Mouse (Mus musculus) adrenal gland, postnatal 36 days (tissue): ENCODE results near the gene Vmn1r9. TPM values are rescaled to one million over a fixed set of nuclear protein-coding genes. Genes with fewer than 3 reads are reported as not detected.
"Not testable (repeated sequence)": the region's sequence is repeated elsewhere in the genome, so short reads cannot be mapped to it uniquely, and the experiment has no call there.

ENCODE experiments used
- DNase-seq, 2 experiments: peaks; one replicate each; pipeline ENCODE4 v3.0.0; 2021; ENCODE audit warnings: mixed read lengths in 1 of 2
- long read RNA-seq, 2 experiments: library from polyadenylated mRNA; stranded (forward); transcript quantifications; one replicate each; pipeline ENCODE4 v2.0.0; 2021; ENCODE audit warnings: borderline sequencing depth in 2 of 2
- total RNA-seq, 2 experiments: library from RNA; stranded (reverse); gene quantifications; 2 replicates each; pipeline ENCODE4 v1.2.3; 2021

Gene Vmn1r9
- total RNA-seq, result not detected
- long read RNA-seq, experiment 1, result 0 reads
- long read RNA-seq, experiment 2, result 0 reads

DNA sequence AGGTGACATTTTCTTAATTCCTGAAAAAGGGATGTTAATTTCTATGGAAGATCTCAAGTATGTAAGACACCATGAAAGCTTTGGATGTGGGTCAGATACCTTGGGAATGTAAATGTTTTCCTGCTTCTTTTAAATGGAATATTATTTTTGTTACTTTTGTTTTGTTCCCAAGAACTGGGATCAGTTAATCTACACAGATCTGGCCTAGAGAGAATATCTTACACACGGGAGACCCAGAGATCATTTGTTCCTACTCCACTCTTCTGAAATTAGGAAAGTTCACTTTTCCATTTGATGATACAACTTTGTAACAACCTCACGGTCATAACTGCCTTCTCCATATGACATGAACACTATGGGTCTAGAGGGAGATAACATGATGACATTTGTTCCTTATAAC is at the start of gene Vmn1r9:
Gene Vmn1r9, plus strand, starts transcription at position 301 of the 400 bp plus-strand sequence.
- no peak for DNase-seq

DNA sequence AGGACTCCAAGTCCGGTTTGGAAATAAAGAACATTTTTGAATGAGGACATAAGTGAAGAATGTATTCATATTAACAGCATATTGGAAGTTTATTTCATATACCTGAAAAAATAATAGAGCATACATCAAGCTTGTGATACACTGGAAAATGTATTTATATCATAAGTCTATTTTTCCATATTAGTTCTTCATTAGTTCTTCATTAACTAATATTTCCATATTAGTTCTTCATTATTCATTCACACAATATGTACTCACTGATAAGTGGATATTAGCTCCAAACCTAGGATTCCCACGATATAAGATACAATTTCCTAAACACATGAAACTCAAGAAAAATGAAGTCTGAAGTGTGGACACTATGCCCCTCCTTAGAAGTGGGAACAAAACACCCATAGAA is 41.4 kb upstream of the Vmn1r9 start, which contains the start of gene Vmn1r7:
Gene Vmn1r7, minus strand, starts transcription at position 101 of the 400 bp plus-strand sequence.
- not testable (repeated sequence) for DNase-seq

DNA sequence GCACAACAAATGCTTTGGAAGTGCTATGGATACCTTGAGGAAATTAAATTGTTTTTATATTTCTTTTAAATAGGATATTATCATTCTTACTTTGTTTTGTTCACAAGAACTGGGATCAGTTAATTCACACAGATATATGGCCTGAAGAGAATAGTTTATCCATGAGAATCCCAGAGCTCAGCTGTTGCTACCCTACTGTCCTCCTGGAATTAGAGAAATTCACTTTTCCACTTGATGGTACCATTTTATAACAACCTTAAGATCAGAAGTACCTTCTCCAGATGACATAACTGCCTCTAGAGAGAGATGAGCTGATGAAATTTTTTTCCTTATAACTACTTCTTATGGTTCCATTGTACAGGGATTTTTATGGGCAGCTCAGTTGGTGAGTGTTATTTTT is 34.6 kb upstream of the Vmn1r9 start, which contains the start of gene Vmn1r8:
Gene Vmn1r8, plus strand, starts transcription at position 301 of the 400 bp plus-strand sequence.
- no peak for DNase-seq

DNA sequence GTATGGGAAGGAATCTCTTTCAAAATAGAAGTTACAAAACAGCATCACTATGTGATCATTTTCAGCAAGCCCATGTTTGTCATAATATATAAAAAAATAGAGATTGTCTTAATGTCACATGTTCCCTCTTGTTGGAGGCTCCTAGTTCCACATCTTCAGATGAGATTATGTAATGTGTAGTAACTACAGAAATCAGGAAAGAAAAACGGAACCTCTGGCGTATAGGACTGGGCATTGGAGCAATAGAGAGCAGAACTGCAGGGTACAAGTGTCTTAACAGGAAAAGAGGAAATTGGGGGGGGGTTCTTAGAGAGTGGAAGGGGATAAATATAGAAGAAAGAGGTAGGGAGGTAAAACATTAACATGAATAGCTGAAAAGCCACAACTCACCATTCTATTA is 31.9 kb upstream of the Vmn1r9 start:
- no peak for DNase-seq

DNA sequence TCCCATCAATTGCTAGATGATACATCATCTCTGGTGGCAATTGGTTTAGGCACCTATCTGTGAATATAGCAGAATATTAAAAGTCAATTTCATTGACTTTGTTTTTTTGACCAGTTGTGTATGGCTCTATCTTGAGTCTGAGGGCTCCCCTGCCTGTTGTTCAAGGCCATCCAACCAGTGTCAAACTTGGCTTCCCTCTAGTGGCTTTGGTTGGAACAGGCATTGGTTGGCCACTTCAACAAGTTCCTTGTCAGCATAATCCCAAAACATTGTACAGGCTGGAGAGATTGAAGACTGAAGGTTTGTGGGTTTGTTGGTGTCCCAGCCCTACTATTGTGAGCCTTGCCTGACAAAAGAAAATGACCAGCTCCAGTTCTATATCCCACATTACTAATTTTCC is 2.9 kb upstream of the Vmn1r9 start:
- peak in 1 of 2 experiments; percentile 4 for DNase-seq

DNA sequence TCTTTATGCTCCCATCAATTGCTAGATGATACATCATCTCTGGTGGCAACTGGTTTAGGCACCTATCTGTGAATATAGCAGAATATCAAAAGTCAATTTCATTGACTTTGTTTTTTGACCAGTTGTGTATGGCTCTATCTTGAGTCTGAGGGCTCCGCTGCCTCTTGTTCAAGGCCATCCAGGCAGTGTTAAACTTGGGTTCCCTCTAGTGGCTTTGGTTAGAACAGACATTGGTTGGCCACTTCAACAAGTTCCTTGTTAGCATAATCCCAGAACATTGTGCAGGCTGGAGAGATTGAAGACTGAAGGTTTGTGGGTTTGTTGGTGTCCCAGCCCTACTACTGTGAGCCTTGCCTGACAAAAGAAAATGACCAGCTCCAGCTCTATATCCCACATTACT is 39.8 kb downstream of the Vmn1r9 start:
- DNase-seq, result no peak

DNA sequence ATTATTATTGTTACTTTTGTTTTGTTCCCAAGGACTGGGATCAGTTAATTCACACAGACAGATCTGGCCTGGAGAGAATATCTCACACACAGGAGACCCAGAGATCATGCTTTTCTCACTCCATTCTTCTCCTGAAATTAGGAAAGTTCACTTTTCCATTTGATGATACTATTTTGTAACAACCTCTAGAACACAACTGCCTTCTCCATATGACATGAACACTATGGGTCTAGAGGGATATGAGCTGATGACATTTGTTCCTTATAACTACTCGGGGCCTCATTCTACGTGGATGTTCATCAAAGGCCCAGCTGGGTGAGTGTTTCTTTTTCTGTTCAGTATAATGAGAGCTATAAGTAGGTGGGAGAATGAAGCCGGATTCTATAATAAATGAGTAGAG is 42.6 kb downstream of the Vmn1r9 start, which contains the start of gene Vmn1r10:
Gene Vmn1r10, plus strand, starts transcription at position 301 of the 400 bp plus-strand sequence.
- DNase-seq, result no peak

Other genes starting within 250 kb of the Vmn1r9 start
- gene Fkbp9, start 234.7 kb upstream of the Vmn1r9 start, total RNA-seq, result 10 to 100 TPM; 72.1 to 75.9 TPM
- gene Nt5c3, start 142.9 kb upstream of the Vmn1r9 start, total RNA-seq, result 10 to 100 TPM; 23.8 to 24.1 TPM
- gene Vmn1r4, start 142.8 kb upstream of the Vmn1r9 start, total RNA-seq, result under 1 TPM; 0.20 to 0.40 TPM
- not detected for gene Vmn1r5, start 96.5 kb upstream of the Vmn1r9 start, total RNA-seq
- not detected for gene Vmn1r6, start 69.5 kb upstream of the Vmn1r9 start, total RNA-seq
- gene Vmn1r7, start 41.5 kb upstream of the Vmn1r9 start, total RNA-seq, result not detected
- not detected for gene Vmn1r8, start 34.5 kb upstream of the Vmn1r9 start, total RNA-seq
- gene Vmn1r10, start 42.7 kb downstream of the Vmn1r9 start, total RNA-seq, result not detected
- not detected for gene Vmn1r11, start 66.7 kb downstream of the Vmn1r9 start, total RNA-seq
- gene Vmn1r12, start 90.1 kb downstream of the Vmn1r9 start, total RNA-seq, result not detected
- not detected for gene Vmn1r13, start 136.5 kb downstream of the Vmn1r9 start, total RNA-seq
- gene Vmn1r14, start 164.9 kb downstream of the Vmn1r9 start, total RNA-seq, result not detected
- not detected for gene Vmn1r15, start 191.2 kb downstream of the Vmn1r9 start, total RNA-seq